Mouse (Mus musculus) hindbrain, embryonic 13.5 days (tissue): Measurements from ENCODE around the gene Myl10. TPM values are rescaled to one million over a fixed set of nuclear protein-coding genes. Genes with fewer than 3 reads are reported as not detected.

ENCODE experiments used
- ATAC-seq: fragments of 200-750 bp; cut with Nextera tagmentation; 2 replicates; pipeline ENCODE4 v1.8.0; 2017; ENCODE audit warnings: moderate TSS enrichment; ENCODE audit not compliant: low FRiP score
- H3K27ac ChIP-seq: fragments of 300-500 bp; sonication (generic); 2 replicates; pipeline ENCODE4 v1.5.1; 2015; ENCODE audit warnings: inconsistent platforms, mild to moderate bottlenecking, moderate library complexity
- H3K27me3 ChIP-seq: fragments of 300-500 bp; sonication (generic); 2 replicates; pipeline ENCODE4 v1.6.1; 2015; ENCODE audit warnings: mild to moderate bottlenecking, inconsistent platforms
- H3K36me3 ChIP-seq: fragments of 300-500 bp; sonication (generic); 2 replicates; pipeline ENCODE4 v1.6.1; 2015; ENCODE audit warnings: mild to moderate bottlenecking, inconsistent platforms
- H3K4me1 ChIP-seq: fragments of 300-500 bp; sonication (generic); replicated peaks from 2 replicates; pipeline ENCODE4 v1.6.1; 2015; ENCODE audit warnings: inconsistent platforms
- H3K4me2 ChIP-seq: fragments of 300-500 bp; sonication (generic); 2 replicates; pipeline ENCODE4 v1.6.1; 2015; ENCODE audit warnings: inconsistent platforms, mild to moderate bottlenecking, moderate library complexity
- H3K4me3 ChIP-seq: fragments of 300-500 bp; sonication (generic); 2 replicates; pipeline ENCODE4 v1.5.1; 2015; ENCODE audit warnings: mild to moderate bottlenecking, inconsistent platforms
- H3K9ac ChIP-seq: fragments of 300-500 bp; sonication (generic); 2 replicates; pipeline ENCODE4 v1.6.1; 2015; ENCODE audit warnings: mild to moderate bottlenecking, inconsistent platforms
- H3K9me3 ChIP-seq: fragments of 300-500 bp; sonication (generic); 2 replicates; pipeline ENCODE4 v1.6.1; 2016; ENCODE audit warnings: inconsistent platforms
- WGBS: fragments of 180-500 bp; shearing (Covaris S2); methylation state at CpG from one replicate; pipeline ENCODE4 v1.1.7; 2015; 5-methylcytosine and 5-hydroxymethylcytosine counted together
- polyA plus RNA-seq: library from polyadenylated mRNA; unstranded; fragments of >200 nt; fragmentation: Nextera tagmentation; extraction: Ambion mirVana; gene quantifications from 2 replicates; pipeline ENCODE4 v1.2.1, GENCODE M21; 2015

Gene Myl10
- polyA plus RNA-seq, 1 experiment from 2014 or later: not detected

- H3K4me1 ChIP-seq: no peaks in the 10 kb centered on the region
- no peak overlapping the region for H3K4me2 ChIP-seq
- no peaks in the 10 kb centered on the region for H3K36me3 ChIP-seq
- 93% methylated on average over 4 of the region's 4 CpGs for WGBS
- no peak overlapping the region for H3K27ac ChIP-seq
- H3K4me3 ChIP-seq: no peak overlapping the region
- no peaks in the 10 kb centered on the region for H3K27me3 ChIP-seq
- H3K9ac ChIP-seq: no peak overlapping the region
- no peaks in the 10 kb centered on the region for H3K9me3 ChIP-seq
- ATAC-seq: no peak
Observed at GRCm38 (mm10) chr5:136686349-136686748, 6.6 kb upstream of the Myl10 start.

GRCm38 (mm10) chr5:136687561-136687960 lies 5.4 kb upstream of the Myl10 start:
- no peak overlapping the region for H3K4me3 ChIP-seq
- ATAC-seq: no peak
- no peaks in the 10 kb centered on the region for H3K36me3 ChIP-seq
- no peak overlapping the region for H3K9ac ChIP-seq
- no peak overlapping the region for H3K27ac ChIP-seq
- H3K4me1 ChIP-seq: no peaks in the 10 kb centered on the region
- no peak overlapping the region for H3K4me2 ChIP-seq
- H3K9me3 ChIP-seq: no peaks in the 10 kb centered on the region
- H3K27me3 ChIP-seq: no peaks in the 10 kb centered on the region
- WGBS: 81% methylated on average over 7 of the region's 7 CpGs

- Histone ChIP-seq H3K36me3 (no peaks in the 10 kb centered on the region), H3K9ac (no peak overlapping the region), H3K4me1 (no peaks in the 10 kb centered on the region), H3K4me3 (no peak overlapping the region), H3K27ac (no peak overlapping the region), H3K27me3 (no peaks in the 10 kb centered on the region), H3K4me2 (no peak overlapping the region), H3K9me3 (no peaks in the 10 kb centered on the region)
- no peak for ATAC-seq
- 79% methylated on average over 6 of the region's 6 CpGs for WGBS
Observed at GRCm38 (mm10) chr5:136688841-136689240, 4.1 kb upstream of the Myl10 start.

- Histone ChIP-seq H3K4me2 (no peak overlapping the region), H3K27ac (no peak overlapping the region), H3K9ac (no peak overlapping the region), H3K4me1 (no peaks in the 10 kb centered on the region), H3K27me3 (no peaks in the 10 kb centered on the region), H3K9me3 (no peaks in the 10 kb centered on the region), H3K4me3 (no peak overlapping the region), H3K36me3 (no peaks in the 10 kb centered on the region)
- 73% methylated on average over 3 of the region's 3 CpGs for WGBS
- ATAC-seq: no peak
Observed at GRCm38 (mm10) chr5:136691170-136691569, 1.8 kb upstream of the Myl10 start.

GRCm38 (mm10) chr5:136693418-136693817 lies 472 bp downstream of the Myl10 start:
- no peak overlapping the region for H3K4me3 ChIP-seq
- ATAC-seq: no peak
- 86% methylated on average over 7 of the region's 7 CpGs for WGBS

GRCm38 (mm10) chr5:136694976-136695375 lies 2.0 kb downstream of the Myl10 start:
- Histone ChIP-seq H3K27me3 (no peaks in the 10 kb centered on the region), H3K27ac (no peak overlapping the region), H3K36me3 (no peaks in the 10 kb centered on the region), H3K9ac (no peak overlapping the region), H3K4me1 (no peaks in the 10 kb centered on the region), H3K9me3 (no peaks in the 10 kb centered on the region), H3K4me2 (no peak overlapping the region), H3K4me3 (no peak overlapping the region)
- ATAC-seq: no peak
- 89% methylated on average over 6 of the region's 6 CpGs for WGBS

More at GRCm38 (mm10) chr5:136693418-136693817, 472 bp downstream of the Myl10 start:
- H3K36me3 ChIP-seq: no peaks in the 10 kb centered on the region
- H3K27ac ChIP-seq: no peak overlapping the region
- H3K4me1 ChIP-seq: no peaks in the 10 kb centered on the region
- H3K27me3 ChIP-seq: no peaks in the 10 kb centered on the region
- H3K9me3 ChIP-seq: no peaks in the 10 kb centered on the region
- no peak overlapping the region for H3K4me2 ChIP-seq
- H3K9ac ChIP-seq: no peak overlapping the region

- Histone ChIP-seq H3K9me3 (no peaks in the 10 kb centered on the region), H3K4me2 (no peak overlapping the region), H3K27me3 (no peaks in the 10 kb centered on the region), H3K36me3 (no peaks in the 10 kb centered on the region), H3K9ac (no peak overlapping the region), H3K4me3 (no peak overlapping the region), H3K27ac (no peak overlapping the region), H3K4me1 (no peaks in the 10 kb centered on the region)
- 76% methylated on average over 5 of the region's 5 CpGs for WGBS
- no peak for ATAC-seq
Observed at GRCm38 (mm10) chr5:136696516-136696915, 3.6 kb downstream of the Myl10 start.

GRCm38 (mm10) chr5:136697618-136698017 lies 4.7 kb downstream of the Myl10 start:
- no peak for ATAC-seq
- no peaks in the 10 kb centered on the region for H3K36me3 ChIP-seq
- H3K4me3 ChIP-seq: no peak overlapping the region
- H3K27ac ChIP-seq: no peak overlapping the region
- H3K4me1 ChIP-seq: no peaks in the 10 kb centered on the region
- H3K9ac ChIP-seq: no peak overlapping the region
- no peaks in the 10 kb centered on the region for H3K9me3 ChIP-seq
- WGBS: 84% methylated on average over 9 of the region's 9 CpGs
- no peaks in the 10 kb centered on the region for H3K27me3 ChIP-seq
- no peak overlapping the region for H3K4me2 ChIP-seq

GRCm38 (mm10) chr5:136702159-136702725 lies 9.3 kb downstream of the Myl10 start:
- H3K9me3 ChIP-seq: no peaks in the 10 kb centered on the region
- H3K9ac ChIP-seq: no peak overlapping the region
- no peaks in the 10 kb centered on the region for H3K4me1 ChIP-seq
- WGBS: 78% methylated on average over 3 of the region's 3 CpGs
- no peaks in the 10 kb centered on the region for H3K27me3 ChIP-seq
- H3K4me2 ChIP-seq: no peak overlapping the region
- no peaks in the 10 kb centered on the region for H3K36me3 ChIP-seq
- no peak overlapping the region for H3K27ac ChIP-seq
- no peak overlapping the region for H3K4me3 ChIP-seq
- ATAC-seq: no peak

- Histone ChIP-seq H3K27me3 (no peaks in the 10 kb centered on the region), H3K4me2 (no peak overlapping the region), H3K9me3 (no peaks in the 10 kb centered on the region), H3K9ac (no peak overlapping the region), H3K27ac (no peak overlapping the region), H3K4me3 (no peak overlapping the region), H3K4me1 (no peaks in the 10 kb centered on the region; the same call in 1 of the 2 replicates), H3K36me3 (no peaks in the 10 kb centered on the region)
- ATAC-seq: no peak
- WGBS: 35% methylated on average over 3 of the region's 3 CpGs
Observed at GRCm38 (mm10) chr5:136703751-136704150, 10.8 kb downstream of the Myl10 start.

GRCm38 (mm10) chr5:136704151-136704550 lies 11.2 kb downstream of the Myl10 start:
- Histone ChIP-seq H3K4me3 (no peak overlapping the region), H3K4me1 (peaks cover 4% of the 10 kb centered on the region; the same call in 1 of the 2 replicates), H3K9ac (no peak overlapping the region), H3K9me3 (no peaks in the 10 kb centered on the region), H3K36me3 (no peaks in the 10 kb centered on the region), H3K27me3 (no peaks in the 10 kb centered on the region), H3K4me2 (no peak overlapping the region), H3K27ac (no peak overlapping the region)
- WGBS: 85% methylated on average over 8 of the region's 8 CpGs
- no peak for ATAC-seq

- H3K4me3 ChIP-seq: no peak overlapping the region
- H3K27me3 ChIP-seq: no peaks in the 10 kb centered on the region
- H3K9me3 ChIP-seq: no peaks in the 10 kb centered on the region
- ATAC-seq: no peak
- H3K4me2 ChIP-seq: no peak overlapping the region
- no peak overlapping the region for H3K9ac ChIP-seq
- peaks cover 6% of the 10 kb centered on the region; the same call in 1 of the 2 replicates for H3K4me1 ChIP-seq
- WGBS: 95% methylated on average over 3 of the region's 3 CpGs
- H3K36me3 ChIP-seq: no peaks in the 10 kb centered on the region
- H3K27ac ChIP-seq: no peak overlapping the region
Observed at GRCm38 (mm10) chr5:136705532-136705931, 12.6 kb downstream of the Myl10 start.

- H3K9me3 ChIP-seq: no peaks in the 10 kb centered on the region
- H3K27ac ChIP-seq: no peak overlapping the region
- under 1% methylated on average over 9 of the region's 9 CpGs for WGBS
- ATAC-seq: no peak
- peaks cover 11% of the 10 kb centered on the region; the same call in 1 of the 2 replicates for H3K4me1 ChIP-seq
- no peaks in the 10 kb centered on the region for H3K36me3 ChIP-seq
- no peak overlapping the region for H3K4me3 ChIP-seq
- H3K9ac ChIP-seq: no peak overlapping the region
- no peaks in the 10 kb centered on the region for H3K27me3 ChIP-seq
- no peak overlapping the region for H3K4me2 ChIP-seq
Observed at GRCm38 (mm10) chr5:136706803-136707202, 13.9 kb downstream of the Myl10 start.
